Mouse (Mus musculus) urinary bladder, adult 18-20 months (tissue): ENCODE results near the gene Tgtp2.
"Not testable (repeated sequence)": the region's sequence is repeated elsewhere in the genome, so short reads cannot be mapped to it uniquely, and the experiment has no call there.

ENCODE experiments used
- DNase-seq, 2 experiments: peaks; one replicate each; pipeline ENCODE4 v3.0.0; 2022; ENCODE audit warnings: low spot score in 2 of 2, mixed read lengths in 2 of 2

Gene Tgtp2

GRCm38 (mm10) chr11:49084875-49085274, 20.9 kb upstream of the Tgtp2 start:
- DNase-seq, result no peak

GRCm38 (mm10) chr11:49084385-49084784, 20.4 kb upstream of the Tgtp2 start:
- DNase-seq, result no peak

- DNase-seq, result no peak
Observed at GRCm38 (mm10) chr11:49083808-49084207, 19.8 kb upstream of the Tgtp2 start.

GRCm38 (mm10) chr11:49083146-49083545, 19.1 kb upstream of the Tgtp2 start:
- DNase-seq, result no peak

GRCm38 (mm10) chr11:49081886-49082285, 17.9 kb upstream of the Tgtp2 start:
- no peak for DNase-seq

GRCm38 (mm10) chr11:49081356-49081755, 17.4 kb upstream of the Tgtp2 start:
- DNase-seq, result no peak

- DNase-seq, result no peak
Observed at GRCm38 (mm10) chr11:49080636-49081035, 16.6 kb upstream of the Tgtp2 start.

- DNase-seq, result no peak
Observed at GRCm38 (mm10) chr11:49078719-49079118, 14.7 kb upstream of the Tgtp2 start.

- no peak for DNase-seq
Observed at GRCm38 (mm10) chr11:49077012-49077411, 13.0 kb upstream of the Tgtp2 start.

GRCm38 (mm10) chr11:49076001-49076757, 12.2 kb upstream of the Tgtp2 start, which contains the start of gene Ifi47:
Ifi47 (plus strand) TSS chr11:49076587.
- DNase-seq, result not testable (repeated sequence)

GRCm38 (mm10) chr11:49068358-49068757, 4.4 kb upstream of the Tgtp2 start:
- DNase-seq, result no peak

- not testable (repeated sequence) for DNase-seq
Observed at GRCm38 (mm10) chr11:49061865-49062264, 2.1 kb downstream of the Tgtp2 start.

- not testable (repeated sequence) for DNase-seq
Observed at GRCm38 (mm10) chr11:49060061-49060460, 3.9 kb downstream of the Tgtp2 start.

- DNase-seq, result not testable (repeated sequence)
Observed at GRCm38 (mm10) chr11:49051894-49052293, 12.1 kb downstream of the Tgtp2 start.

- not testable (repeated sequence) for DNase-seq
Observed at GRCm38 (mm10) chr11:49051093-49051891, 12.7 kb downstream of the Tgtp2 start, which contains the start of gene 9930111J21Rik2. 9930111J21Rik2 (minus strand) TSS chr11:49051242.

- DNase-seq, result not testable (repeated sequence)
Observed at GRCm38 (mm10) chr11:49050064-49050463, 13.9 kb downstream of the Tgtp2 start.

- DNase-seq, result not testable (repeated sequence)
Observed at GRCm38 (mm10) chr11:49012074-49012473, 51.9 kb downstream of the Tgtp2 start.
